Mouse (Mus musculus) spleen, postnatal 14 days (tissue): Measurements from ENCODE around the gene Fen1.

ENCODE experiments used
- DNase-seq, 2 experiments: peaks; one replicate each; pipeline ENCODE4 v3.0.0; 2021 to 2022; ENCODE audit warnings: low spot score in 2 of 2

The Fen1 gene

GRCm38 (mm10) chr19:10203848-10204615 is at the start of gene Fen1, which contains the start of gene Tmem258:
TSS of gene Fen1 (minus strand) at chr19:10204169.
TSS of gene Tmem258 (plus strand) at chr19:10204014.
- peak; percentile 83 to 88 for DNase-seq

GRCm38 (mm10) chr19:10248128-10248527 is 44.2 kb upstream of the Fen1 start:
- no peak for DNase-seq

GRCm38 (mm10) chr19:10247165-10247564 is 43.2 kb upstream of the Fen1 start:
- no peak for DNase-seq

GRCm38 (mm10) chr19:10244183-10244582 is 40.2 kb upstream of the Fen1 start:
- DNase-seq = peak in 1 of 2 experiments; percentile 26

GRCm38 (mm10) chr19:10242916-10243315 is 38.9 kb upstream of the Fen1 start:
- no peak for DNase-seq

GRCm38 (mm10) chr19:10240654-10241305 is 36.8 kb upstream of the Fen1 start, which contains the start of gene Myrf:
TSS of gene Myrf (minus strand) at chr19:10240748.
- DNase-seq = peak; percentile 31 to 60

GRCm38 (mm10) chr19:10239975-10240653 is 36.1 kb upstream of the Fen1 start:
- no peak for DNase-seq

- DNase-seq = no peak
These were observed 35.5 kb upstream of the Fen1 start for GRCm38 (mm10) chr19:10239419-10239818.

GRCm38 (mm10) chr19:10238477-10238876 is 34.5 kb upstream of the Fen1 start:
- DNase-seq = no peak

- no peak for DNase-seq
These were observed 32.0 kb upstream of the Fen1 start for GRCm38 (mm10) chr19:10235784-10236565.

- no peak for DNase-seq
These were observed 28.5 kb upstream of the Fen1 start for GRCm38 (mm10) chr19:10232327-10233017.

GRCm38 (mm10) chr19:10231871-10232270 is 27.9 kb upstream of the Fen1 start:
- DNase-seq = no peak

- DNase-seq = no peak
These were observed 27.0 kb upstream of the Fen1 start for GRCm38 (mm10) chr19:10231016-10231415.

- no peak for DNase-seq
These were observed 21.8 kb upstream of the Fen1 start for GRCm38 (mm10) chr19:10225767-10226166.

- DNase-seq = no peak
These were observed 20.9 kb upstream of the Fen1 start for GRCm38 (mm10) chr19:10224637-10225453.

GRCm38 (mm10) chr19:10223561-10223960 is 19.6 kb upstream of the Fen1 start:
- DNase-seq = no peak

- no peak for DNase-seq
These were observed 18.7 kb upstream of the Fen1 start for GRCm38 (mm10) chr19:10222656-10223055.

GRCm38 (mm10) chr19:10221585-10221984 is 17.6 kb upstream of the Fen1 start:
- DNase-seq = no peak

GRCm38 (mm10) chr19:10219593-10219992 is 15.6 kb upstream of the Fen1 start:
- DNase-seq = no peak

GRCm38 (mm10) chr19:10219108-10219507 is 15.1 kb upstream of the Fen1 start:
- peak in 1 of 2 experiments; percentile 22 for DNase-seq
